Mouse (Mus musculus) embryonic fibroblast, embryonic 13.5 days (primary cell): ENCODE measurements around the gene Iqschfp.

Experiments
- CTCF ChIP-seq: IDR thresholded peaks from 2 replicates; pipeline ENCODE4 v1.5.1; 2011; ENCODE audit warnings: mild to moderate bottlenecking, control low read depth, low read length, moderate library complexity, borderline replicate concordance; ENCODE audit not compliant: insufficient read depth
- POLR2A ChIP-seq: IDR thresholded peaks from 2 replicates; pipeline ENCODE4 v1.6.1; 2011; ENCODE audit warnings: low read depth, mild to moderate bottlenecking, control low read depth, low read length, moderate library complexity

GRCm38 (mm10) chr3:68493170-68493585 is 601.1 kb downstream of the Iqschfp start:
- TF ChIP-seq CTCF, result no peak
- peak; percentile 97 for TF ChIP-seq POLR2A
